Mouse (Mus musculus): ENCODE results near the gene Pdrg1. TPM values are rescaled to one million over a fixed set of nuclear protein-coding genes. Genes with fewer than 3 reads are reported as not detected.

Gene Pdrg1
- total and polyA plus RNA-seq, 2 experiments: 14.4 to 28.3 TPM

GRCm38 (mm10) chr2:153027501-153027900, 12.3 kb upstream of the Pdrg1 start:
- Histone ChIP-seq H3K9ac (ENCODE audit: low read depth, low read length) (no peak overlapping the region), H3K27me3 (ENCODE audit: control insufficient read depth, insufficient read depth, low read length) (peaks cover 15% of the 10 kb centered on the region), H3K4me1 (ENCODE audit: control insufficient read depth, insufficient read depth, low read length) (no peaks in the 10 kb centered on the region), H3K27ac (replicated peaks; ENCODE audit: insufficient read depth, low read depth, low read length) (no peak overlapping the region), H3K4me3 (ENCODE audit: insufficient read depth, low read depth, low read length) (no peak overlapping the region), H3K79me2 (ENCODE audit: control insufficient read depth, insufficient read depth, low read length) (no peaks in the 10 kb centered on the region), H3K36me3 (ENCODE audit: control insufficient read depth, insufficient read depth, low read length) (no peaks in the 10 kb centered on the region)
- no peak for DNase-seq (ENCODE audit: extremely low read depth, low read depth, low spot score)
- TF ChIP-seq POLR2A (IDR thresholded peaks at IDR 0.05; ENCODE audit: extremely low read depth, insufficient read depth, low read length) (no peak), CTCF (IDR thresholded peaks at IDR 0.05; ENCODE audit: low read depth, low read length) (no peak)
- WGBS: 55% methylated on average over 4 of the region's 4 CpGs

- no peak for DNase-seq (ENCODE audit: extremely low read depth, low read depth, low spot score)
- Histone ChIP-seq H3K4me3 (ENCODE audit: insufficient read depth, low read depth, low read length) (no peak overlapping the region), H3K27ac (replicated peaks; ENCODE audit: insufficient read depth, low read depth, low read length) (no peak overlapping the region), H3K4me1 (ENCODE audit: control insufficient read depth, insufficient read depth, low read length) (no peaks in the 10 kb centered on the region), H3K36me3 (ENCODE audit: control insufficient read depth, insufficient read depth, low read length) (no peaks in the 10 kb centered on the region), H3K27me3 (ENCODE audit: control insufficient read depth, insufficient read depth, low read length) (peaks cover 2% of the 10 kb centered on the region; the same call in 1 of the 2 replicates), H3K79me2 (ENCODE audit: control insufficient read depth, insufficient read depth, low read length) (no peaks in the 10 kb centered on the region), H3K9ac (ENCODE audit: low read depth, low read length) (no peak overlapping the region)
- 67% methylated on average over 7 of the region's 7 CpGs for WGBS
- TF ChIP-seq POLR2A (IDR thresholded peaks at IDR 0.05; ENCODE audit: extremely low read depth, insufficient read depth, low read length) (no peak), CTCF (IDR thresholded peaks at IDR 0.05; ENCODE audit: low read depth, low read length) (no peak)
Observed at GRCm38 (mm10) chr2:153026052-153026451, 10.8 kb upstream of the Pdrg1 start.

GRCm38 (mm10) chr2:153022855-153023254, 7.6 kb upstream of the Pdrg1 start:
- no peak for TF ChIP-seq CTCF (IDR thresholded peaks at IDR 0.05; ENCODE audit: low read depth, low read length)
- TF ChIP-seq POLR2A (IDR thresholded peaks at IDR 0.05; ENCODE audit: extremely low read depth, insufficient read depth, low read length): no peak
- no peaks in the 10 kb centered on the region for H3K36me3 ChIP-seq (ENCODE audit: control insufficient read depth, insufficient read depth, low read length)

GRCm38 (mm10) chr2:153021163-153021562, 5.9 kb upstream of the Pdrg1 start:
- no peak for DNase-seq (ENCODE audit: extremely low read depth, low read depth, low spot score)
- no peaks in the 10 kb centered on the region for H3K4me1 ChIP-seq (ENCODE audit: control insufficient read depth, insufficient read depth, low read length)
- TF ChIP-seq CTCF (IDR thresholded peaks at IDR 0.05; ENCODE audit: low read depth, low read length): no peak
- no peak for TF ChIP-seq POLR2A (IDR thresholded peaks at IDR 0.05; ENCODE audit: extremely low read depth, insufficient read depth, low read length)
- no peak overlapping the region for H3K4me3 ChIP-seq (ENCODE audit: insufficient read depth, low read depth, low read length)
- H3K9ac ChIP-seq (ENCODE audit: low read depth, low read length): no peak overlapping the region
- no peaks in the 10 kb centered on the region for H3K27me3 ChIP-seq (ENCODE audit: control insufficient read depth, insufficient read depth, low read length)
- no peak overlapping the region for H3K27ac ChIP-seq (replicated peaks; ENCODE audit: insufficient read depth, low read depth, low read length)
- H3K36me3 ChIP-seq (ENCODE audit: control insufficient read depth, insufficient read depth, low read length): no peaks in the 10 kb centered on the region
- WGBS: 77% methylated on average over 3 of the region's 3 CpGs
- no peaks in the 10 kb centered on the region for H3K79me2 ChIP-seq (ENCODE audit: control insufficient read depth, insufficient read depth, low read length)

More at GRCm38 (mm10) chr2:153022855-153023254, 7.6 kb upstream of the Pdrg1 start:
- Histone ChIP-seq H3K27me3 (ENCODE audit: control insufficient read depth, insufficient read depth, low read length) (no peaks in the 10 kb centered on the region), H3K79me2 (ENCODE audit: control insufficient read depth, insufficient read depth, low read length) (no peaks in the 10 kb centered on the region), H3K9ac (ENCODE audit: low read depth, low read length) (no peak overlapping the region), H3K27ac (replicated peaks; ENCODE audit: insufficient read depth, low read depth, low read length) (no peak overlapping the region), H3K4me3 (ENCODE audit: insufficient read depth, low read depth, low read length) (no peak overlapping the region), H3K4me1 (ENCODE audit: control insufficient read depth, insufficient read depth, low read length) (no peaks in the 10 kb centered on the region)
- 52% methylated on average over 4 of the region's 4 CpGs for WGBS
- DNase-seq (ENCODE audit: extremely low read depth, low read depth, low spot score): no peak

- no peaks in the 10 kb centered on the region for H3K36me3 ChIP-seq (ENCODE audit: control insufficient read depth, insufficient read depth, low read length)
- no peak for DNase-seq (ENCODE audit: extremely low read depth, low read depth, low spot score)
- H3K79me2 ChIP-seq (ENCODE audit: control insufficient read depth, insufficient read depth, low read length): peaks cover 7% of the 10 kb centered on the region
- no peaks in the 10 kb centered on the region for H3K27me3 ChIP-seq (ENCODE audit: control insufficient read depth, insufficient read depth, low read length)
- no peak overlapping the region for H3K27ac ChIP-seq (replicated peaks; ENCODE audit: insufficient read depth, low read depth, low read length)
- H3K9ac ChIP-seq (ENCODE audit: low read depth, low read length): no peak overlapping the region
- TF ChIP-seq POLR2A (IDR thresholded peaks at IDR 0.05; ENCODE audit: extremely low read depth, insufficient read depth, low read length): no peak
- WGBS: 77% methylated on average over 3 of the region's 3 CpGs
- H3K4me1 ChIP-seq (ENCODE audit: control insufficient read depth, insufficient read depth, low read length): peaks cover 2% of the 10 kb centered on the region; the same call in 1 of the 2 replicates
- no peak overlapping the region for H3K4me3 ChIP-seq (ENCODE audit: insufficient read depth, low read depth, low read length)
Observed at GRCm38 (mm10) chr2:153019355-153019754, 4.1 kb upstream of the Pdrg1 start.

- no peaks in the 10 kb centered on the region for H3K27me3 ChIP-seq (ENCODE audit: control insufficient read depth, insufficient read depth, low read length)
- TF ChIP-seq POLR2A (IDR thresholded peaks at IDR 0.05; ENCODE audit: extremely low read depth, insufficient read depth, low read length) (no peak), CTCF (IDR thresholded peaks at IDR 0.05; ENCODE audit: low read depth, low read length) (no peak)
- peaks cover 9% of the 10 kb centered on the region for H3K79me2 ChIP-seq (ENCODE audit: control insufficient read depth, insufficient read depth, low read length)
- WGBS: 43% methylated on average over 5 of the region's 5 CpGs
- H3K27ac ChIP-seq (replicated peaks; ENCODE audit: insufficient read depth, low read depth, low read length): no peak overlapping the region
- no peak for DNase-seq (ENCODE audit: extremely low read depth, low read depth, low spot score)
- H3K36me3 ChIP-seq (ENCODE audit: control insufficient read depth, insufficient read depth, low read length): peaks cover 4% of the 10 kb centered on the region; the same call in 1 of the 2 replicates
- H3K9ac ChIP-seq (ENCODE audit: low read depth, low read length): no peak overlapping the region
- H3K4me3 ChIP-seq (ENCODE audit: insufficient read depth, low read depth, low read length): no peak overlapping the region
- H3K4me1 ChIP-seq (ENCODE audit: control insufficient read depth, insufficient read depth, low read length): peaks cover 4% of the 10 kb centered on the region; the same call in 1 of the 2 replicates
Observed at GRCm38 (mm10) chr2:153016786-153017185, 1.6 kb upstream of the Pdrg1 start.

Data from liver, adult 2 months (tissue).